Mouse (Mus musculus): Measurements from ENCODE around the gene Lin7c.

The Lin7c gene

GRCm38 (mm10) chr2:109936410-109936755, 45.7 kb downstream of the Lin7c start:
- no peak for DNase-seq (ENCODE audit: low spot score in 2 of 2)

- no peak for DNase-seq (ENCODE audit: low spot score in 2 of 2)
Observed at GRCm38 (mm10) chr2:109941973-109942444, 51.4 kb downstream of the Lin7c start.

- no peak for DNase-seq (ENCODE audit: low spot score in 2 of 2)
Observed at GRCm38 (mm10) chr2:109942810-109943570, 52.3 kb downstream of the Lin7c start.

GRCm38 (mm10) chr2:109944995-109945394, 54.3 kb downstream of the Lin7c start:
- DNase-seq (ENCODE audit: low spot score in 2 of 2): no peak

- no peak for DNase-seq (ENCODE audit: low spot score in 2 of 2)
Observed at GRCm38 (mm10) chr2:109945532-109945931, 54.9 kb downstream of the Lin7c start.

- DNase-seq (ENCODE audit: low spot score in 2 of 2): no peak
Observed at GRCm38 (mm10) chr2:109946426-109946825, 55.8 kb downstream of the Lin7c start.

- DNase-seq (ENCODE audit: low spot score in 2 of 2): no peak
Observed at GRCm38 (mm10) chr2:109949519-109949918, 58.9 kb downstream of the Lin7c start.

- DNase-seq (ENCODE audit: low spot score in 2 of 2): no peak
Observed at GRCm38 (mm10) chr2:109950311-109950710, 59.7 kb downstream of the Lin7c start.
